Mouse (Mus musculus) layer of hippocampus, adult 9-10 months (tissue): ENCODE measurements around the gene Ntmt1.

Experiments
- DNase-seq: peaks from one replicate; pipeline ENCODE4 v3.0.0; 2022; ENCODE audit warnings: low spot score

Ntmt1 gene

GRCm38 (mm10) chr2:30870863-30871262 lies 63.2 kb downstream of the Ntmt1 start:
- DNase-seq, result no peak
